Mouse (Mus musculus): ENCODE measurements around the gene Theg.

Gene Theg

DNA sequence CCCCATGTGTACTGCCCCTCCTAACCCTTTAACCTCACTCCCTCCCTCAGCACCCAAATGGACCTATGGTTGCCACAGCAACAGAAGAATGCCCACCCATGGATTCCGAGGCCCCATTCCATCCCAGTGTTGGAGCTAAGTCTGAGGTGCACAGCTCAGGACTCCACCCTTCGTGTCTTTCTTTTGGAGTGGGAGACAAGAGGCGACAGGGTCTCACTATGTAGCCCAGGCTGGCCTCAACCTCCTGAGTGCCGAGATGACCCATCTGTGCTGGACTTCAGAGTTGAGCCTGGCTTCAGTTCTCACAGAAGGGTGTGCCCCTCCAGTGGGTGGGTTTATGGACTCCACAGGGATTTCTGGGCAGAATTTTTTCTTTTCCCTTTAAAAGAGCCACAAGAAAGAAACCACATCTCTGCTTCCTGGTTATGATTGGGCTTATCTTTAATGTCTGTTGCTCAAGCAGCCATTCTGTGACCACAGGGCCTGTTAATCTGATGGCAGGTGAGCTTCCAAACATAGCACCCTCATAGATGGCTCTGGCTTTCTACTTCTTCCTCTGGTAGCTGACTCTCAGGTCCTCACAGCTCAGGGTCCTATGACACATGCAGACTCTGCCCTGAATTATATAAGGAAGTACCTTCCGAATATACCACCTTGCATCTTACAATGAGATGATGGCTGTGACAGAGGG is at the start of gene Theg:
TSS of gene Theg (minus strand) at position 271 of the 691 bp plus-strand sequence.
- DNase-seq (ENCODE audit: low spot score in 2 of 2): no peak

DNA sequence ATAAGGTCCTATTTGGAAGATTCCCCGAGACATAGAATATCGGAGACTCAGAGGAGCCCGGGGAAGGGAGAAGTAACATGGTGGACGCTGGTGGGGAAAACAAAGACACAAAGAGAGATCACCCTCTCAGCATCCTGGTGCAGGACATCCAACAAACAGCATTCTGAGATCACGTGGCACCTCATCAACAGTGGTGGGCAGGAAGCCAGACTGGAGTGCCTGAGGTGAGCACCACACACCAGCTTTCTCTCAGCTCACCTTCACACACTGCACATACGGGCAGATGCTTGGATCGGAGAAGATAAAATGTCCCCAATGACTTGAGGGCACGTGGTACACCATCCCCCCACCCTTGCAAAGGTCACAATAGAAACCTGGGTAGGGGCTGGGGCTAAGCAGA is 49.2 kb upstream of the Theg start:
- DNase-seq (ENCODE audit: low spot score in 2 of 2): no peak

- DNase-seq (ENCODE audit: low spot score in 2 of 2): peak in 1 of 2 experiments; percentile 48
Measured at GRCm38 (mm10) chr10:79633006-79633777, 46.1 kb upstream of the Theg start.

- peak in 1 of 2 experiments; percentile 84 for DNase-seq (ENCODE audit: low spot score in 2 of 2)
Measured at GRCm38 (mm10) chr10:79631432-79631831, 44.3 kb upstream of the Theg start.

DNA sequence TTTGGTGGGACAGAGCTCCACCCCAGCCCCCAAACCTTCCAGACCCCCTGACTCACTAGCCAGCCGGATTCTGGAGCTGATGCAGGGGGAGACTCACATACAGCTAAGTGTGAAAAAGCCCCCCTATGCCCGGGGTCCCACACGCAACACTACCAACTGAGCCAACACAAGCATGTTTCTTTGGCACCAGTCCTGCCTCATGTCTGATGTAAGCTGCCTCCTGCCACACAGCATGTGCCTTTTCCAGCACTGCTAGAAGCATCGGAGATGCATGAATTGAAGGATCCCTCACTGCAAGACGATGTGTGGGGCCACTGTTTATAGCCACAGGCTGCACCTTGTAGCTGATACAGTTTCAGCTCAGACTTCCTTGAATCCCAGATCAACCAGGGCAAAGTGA is 41.2 kb upstream of the Theg start:
- DNase-seq (ENCODE audit: low spot score in 2 of 2): no peak

- no peak for DNase-seq (ENCODE audit: low spot score in 2 of 2)
Measured at GRCm38 (mm10) chr10:79626156-79626555, 39.0 kb upstream of the Theg start.

DNA sequence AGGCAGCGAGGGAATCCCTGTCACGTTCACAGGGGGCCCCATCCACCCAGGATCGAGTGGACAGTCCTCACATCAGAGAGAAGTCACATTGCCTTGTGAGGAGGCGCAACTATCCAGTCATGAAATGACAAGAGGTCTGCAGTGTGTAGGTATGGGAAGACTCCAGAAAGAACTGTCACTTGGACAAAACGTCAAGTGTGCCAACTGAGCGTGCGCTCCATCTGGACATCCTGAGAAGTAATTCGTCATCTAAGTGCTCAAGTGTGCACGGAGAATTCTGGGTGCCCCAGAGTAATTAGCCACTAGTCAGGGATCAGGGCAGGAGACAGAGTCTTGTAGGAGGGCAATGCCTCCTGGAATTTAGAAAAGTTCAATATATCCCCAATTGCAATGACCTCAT is 38.3 kb upstream of the Theg start:
- DNase-seq (ENCODE audit: low spot score in 2 of 2): no peak

DNA sequence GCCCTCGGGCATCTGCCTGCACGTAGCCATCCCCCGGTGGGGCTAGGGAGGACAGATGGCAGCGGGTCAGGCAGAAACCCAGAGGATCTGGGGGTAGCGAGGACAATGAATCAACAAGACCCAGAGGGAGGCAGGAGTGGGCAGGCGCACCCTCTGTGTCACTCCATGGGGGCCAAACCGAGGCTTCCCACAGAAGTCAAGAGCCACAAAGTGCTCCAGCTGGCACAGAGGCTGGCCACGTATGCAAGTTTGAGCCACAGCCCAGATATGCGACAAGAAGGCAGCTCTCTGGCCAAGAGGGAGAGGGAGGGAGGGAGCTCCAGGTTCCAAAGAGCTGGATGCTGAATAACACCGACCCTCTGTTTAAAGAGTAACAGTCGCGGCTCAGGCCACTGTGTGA is 36.8 kb upstream of the Theg start:
- DNase-seq (ENCODE audit: low spot score in 2 of 2): no peak

DNA sequence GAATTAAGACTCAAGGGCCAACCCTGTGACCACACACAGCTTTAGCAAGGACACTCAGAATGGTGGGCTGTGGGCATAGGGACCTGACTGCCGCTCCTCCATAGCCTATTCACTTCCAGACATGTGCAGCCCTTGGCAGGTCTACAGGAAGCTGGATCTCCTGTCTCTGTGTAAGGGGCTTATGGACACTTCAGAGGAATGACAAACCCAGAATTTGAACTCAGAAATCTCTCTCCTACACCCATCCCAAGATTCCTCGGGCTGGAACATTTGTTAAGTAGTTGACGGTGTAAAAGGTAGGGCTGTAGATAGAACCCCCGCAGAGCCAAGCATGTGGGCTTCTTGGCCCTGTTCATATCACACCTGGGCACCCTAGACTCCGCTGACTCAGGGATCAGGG is 29.2 kb upstream of the Theg start:
- DNase-seq (ENCODE audit: low spot score in 2 of 2): no peak

DNA sequence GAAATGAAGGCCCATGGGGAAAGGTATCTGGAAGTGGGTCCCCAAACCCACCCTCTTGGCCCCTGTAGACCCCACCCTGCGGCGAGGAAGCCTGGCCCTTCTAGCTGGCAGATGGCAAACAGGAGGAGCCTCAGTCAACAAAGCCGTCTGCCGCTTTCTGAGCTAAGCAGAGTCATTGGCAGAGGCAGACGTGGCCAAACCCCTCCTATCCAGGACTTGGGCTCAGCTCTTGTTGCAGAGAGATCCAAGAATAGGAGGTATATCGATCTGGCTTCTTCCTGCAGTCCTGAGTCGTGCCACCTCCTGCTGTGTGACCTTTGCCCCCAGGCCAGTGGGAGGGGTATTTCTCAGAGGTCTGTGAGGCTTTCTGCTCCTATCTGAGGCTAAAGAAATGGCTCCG is 28.7 kb upstream of the Theg start:
- no peak for DNase-seq (ENCODE audit: low spot score in 2 of 2)

DNA sequence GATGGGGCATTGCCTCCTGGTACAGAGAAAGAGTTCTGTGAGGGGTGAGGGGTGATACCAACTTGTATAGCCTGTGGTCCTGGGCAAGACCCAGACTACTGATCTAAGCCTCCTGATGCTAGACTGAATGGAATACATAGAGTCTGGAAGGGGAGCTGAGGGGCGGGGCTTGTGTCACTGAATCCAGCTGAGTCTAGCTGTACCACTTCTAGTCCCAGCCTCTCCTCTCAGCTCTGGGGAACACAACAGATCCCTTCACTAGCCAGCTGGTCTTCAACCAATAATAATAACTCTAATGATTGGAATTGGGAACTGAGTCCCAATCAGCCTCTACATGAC is 27.1 kb upstream of the Theg start:
- no peak for DNase-seq (ENCODE audit: low spot score in 2 of 2)

- DNase-seq (ENCODE audit: low spot score in 2 of 2): peak in 1 of 2 experiments; percentile 78
Measured at GRCm38 (mm10) chr10:79613578-79614304, 26.6 kb upstream of the Theg start, which contains the start of gene C2cd4c. Gene C2cd4c (minus strand): TSS chr10:79614025.

- DNase-seq (ENCODE audit: low spot score in 2 of 2): no peak
Measured at GRCm38 (mm10) chr10:79612192-79613135, 25.3 kb upstream of the Theg start.

DNA sequence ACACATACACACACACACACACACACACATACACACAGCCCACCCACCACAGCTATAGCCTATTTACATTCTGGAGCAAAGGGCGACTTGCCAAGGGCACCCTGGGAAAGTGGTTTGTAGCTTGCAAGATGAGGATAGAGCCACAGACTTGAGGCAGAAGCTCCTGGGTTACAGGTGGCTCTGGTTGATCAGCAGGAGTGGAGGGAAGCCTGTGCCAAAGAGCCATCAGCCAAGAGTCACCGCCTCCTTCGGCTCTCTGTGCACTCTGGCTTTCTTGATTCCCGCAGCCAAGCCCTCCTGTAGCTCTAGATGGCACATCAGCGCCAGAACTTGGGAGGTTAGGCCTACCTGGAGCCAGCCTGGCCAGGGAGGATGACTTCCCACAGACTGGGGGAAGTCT is 24.2 kb upstream of the Theg start:
- DNase-seq (ENCODE audit: low spot score in 2 of 2): no peak

DNA sequence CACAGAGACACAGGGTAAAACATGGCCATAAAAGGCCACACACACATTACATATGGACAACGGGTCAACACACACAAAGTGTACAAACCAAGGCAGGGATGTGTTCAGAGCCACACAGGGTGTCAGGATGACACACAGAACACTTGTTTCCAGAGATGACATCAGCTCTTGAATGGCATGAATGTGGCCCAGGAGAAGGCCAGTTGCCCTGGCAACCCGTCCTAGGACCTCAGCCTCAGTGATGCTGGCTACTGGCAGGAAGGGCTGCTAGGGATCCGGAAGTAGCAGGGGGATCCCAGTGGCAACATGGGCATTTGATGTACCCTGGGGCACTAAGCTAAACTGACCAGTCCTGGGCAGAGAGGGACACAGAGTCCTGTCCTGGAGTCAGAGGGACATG is 22.1 kb upstream of the Theg start:
- DNase-seq (ENCODE audit: low spot score in 2 of 2): no peak

GRCm38 (mm10) chr10:79607892-79608291 is 20.8 kb upstream of the Theg start:
- no peak for DNase-seq (ENCODE audit: low spot score in 2 of 2)

GRCm38 (mm10) chr10:79606537-79606936 is 19.4 kb upstream of the Theg start:
- DNase-seq (ENCODE audit: low spot score in 2 of 2): no peak

DNA sequence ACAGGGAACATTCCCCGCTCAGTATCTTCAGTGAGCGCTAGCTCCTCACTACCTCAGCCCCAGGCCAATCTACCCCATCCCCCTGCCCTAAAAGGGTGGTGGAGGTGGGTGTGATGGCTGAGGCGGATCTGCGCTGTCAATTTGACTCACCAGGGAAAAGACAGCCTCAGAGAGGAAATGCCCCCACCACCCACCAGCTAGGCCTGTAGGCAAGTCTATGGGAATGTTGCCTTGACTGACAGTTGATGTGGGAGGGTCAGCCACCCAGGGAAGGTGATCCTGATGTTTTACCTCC is 10.8 kb upstream of the Theg start:
- peak in 1 of 2 experiments; percentile 42 for DNase-seq (ENCODE audit: low spot score in 2 of 2)

DNA sequence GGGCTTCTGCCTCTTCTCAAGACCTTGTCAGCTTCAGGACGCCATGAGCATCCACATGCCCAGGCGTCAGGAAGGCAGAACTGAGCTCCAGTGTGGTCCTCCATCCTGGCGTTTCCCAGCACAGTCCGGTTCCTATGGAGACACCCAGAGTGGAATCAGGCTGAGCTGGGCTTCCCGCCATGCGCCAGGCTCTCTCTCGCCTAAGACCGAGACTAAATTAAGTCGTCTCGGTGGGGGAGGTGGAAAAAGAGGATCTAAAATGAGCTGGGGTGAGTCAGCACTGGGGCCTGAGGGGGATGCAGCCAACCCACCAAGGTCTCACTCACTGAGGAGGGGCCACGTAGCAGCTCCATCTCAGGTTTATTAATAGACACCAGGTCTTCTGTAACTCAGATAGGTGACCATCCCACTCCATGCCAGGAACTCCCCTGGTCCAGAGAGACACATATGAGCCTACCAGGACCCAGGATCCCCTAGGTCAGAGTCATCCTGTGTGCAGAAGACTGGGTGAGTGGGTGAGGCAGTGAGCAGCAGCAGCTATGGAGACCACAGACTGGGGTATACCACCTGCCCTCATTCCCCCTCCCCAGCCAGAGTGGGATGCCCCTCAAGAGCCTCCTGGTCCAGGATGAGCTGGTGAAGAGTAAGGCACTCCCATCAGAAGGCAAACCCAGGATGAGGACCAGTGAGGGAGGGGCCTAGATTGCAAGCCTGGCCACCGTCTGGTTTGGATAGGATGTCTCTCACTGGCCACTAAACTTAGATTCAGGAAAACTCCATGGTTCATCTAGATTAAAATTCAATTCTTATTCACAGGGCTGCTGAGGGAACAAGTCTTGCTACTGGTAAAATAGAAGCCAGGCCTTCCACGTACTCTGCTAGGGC is 10.2 kb upstream of the Theg start:
- DNase-seq (ENCODE audit: low spot score in 2 of 2): peak; percentile 64 to 84

DNA sequence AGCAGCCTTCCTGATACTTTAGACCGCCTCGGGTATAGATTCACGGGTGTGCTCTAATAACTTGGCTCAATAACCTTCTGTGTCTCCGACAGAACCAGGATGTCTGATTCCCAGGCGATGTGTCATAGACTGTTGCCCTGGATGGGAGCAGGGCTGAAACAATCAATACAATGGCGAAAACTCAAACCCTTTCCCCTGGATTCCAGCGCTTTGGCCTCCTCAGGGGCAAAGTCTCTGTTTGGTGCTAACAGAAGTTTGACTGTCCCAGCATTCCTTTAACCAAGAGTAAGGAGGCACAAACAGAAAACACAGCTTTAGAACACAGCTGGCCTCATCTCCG is 8.4 kb upstream of the Theg start:
- no peak for DNase-seq (ENCODE audit: low spot score in 2 of 2)

Measured in left cerebral cortex, adult 9 months (tissue).